Mouse (Mus musculus) ES-E14 (cell line): ENCODE results near the gene Nle1. TPM values are rescaled to one million over a fixed set of nuclear protein-coding genes. Genes with fewer than 3 reads are reported as not detected.

Source experiments
- DNase-seq: peaks from one replicate; pipeline ENCODE4 v3.0.0-alpha.2; 2013; ENCODE audit warnings: low read depth, low spot score
- H3K27ac ChIP-seq: 2 replicates; pipeline ENCODE4 v1.5.1; 2012; ENCODE audit warnings: low read depth, mild to moderate bottlenecking, low read length, moderate library complexity, mixed read lengths; ENCODE audit not compliant: poor library complexity, insufficient read depth, severe bottlenecking
- H3K36me3 ChIP-seq: 2 replicates; pipeline ENCODE4 v1.6.1; 2012; ENCODE audit warnings: mild to moderate bottlenecking, low read length, moderate library complexity, mixed read lengths; ENCODE audit not compliant: control insufficient read depth, poor library complexity, insufficient read depth, severe bottlenecking
- H3K4me1 ChIP-seq, 2 experiments: fragments of 150-350 bp in 1 of 2; sonication (generic) in 1 of 2; 2 replicates each; pipeline ENCODE4 v1.6.1; 2012; ENCODE audit warnings: low read length in 2 of 2, mild to moderate bottlenecking in 1 of 2, mixed read lengths in 1 of 2; ENCODE audit not compliant: control insufficient read depth in 2 of 2, insufficient read depth in 2 of 2, poor library complexity in 1 of 2
- H3K4me3 ChIP-seq, 2 experiments: fragments of 150-350 bp in 1 of 2; sonication (generic) in 1 of 2; 2 replicates each; pipeline ENCODE4 v1.5.1; 2012; ENCODE audit warnings: low read length in 2 of 2, low read depth in 1 of 2, mild to moderate bottlenecking in 1 of 2, mixed read lengths in 1 of 2; ENCODE audit not compliant: insufficient read depth in 1 of 2, poor library complexity in 1 of 2, severe bottlenecking in 1 of 2
- H3K9ac ChIP-seq: 2 replicates; pipeline ENCODE4 v1.6.1; 2012; ENCODE audit warnings: low read depth, mild to moderate bottlenecking, low read length, mixed read lengths; ENCODE audit not compliant: poor library complexity, insufficient read depth, severe bottlenecking
- H3K9me3 ChIP-seq: fragments of 150-350 bp; sonication (generic); 2 replicates; pipeline ENCODE4 v1.6.1; 2012; ENCODE audit warnings: low read depth, mild to moderate bottlenecking, low read length; ENCODE audit not compliant: control insufficient read depth, insufficient read depth
- CHD2 ChIP-seq: IDR thresholded peaks from 2 replicates; pipeline ENCODE4 v1.6.1; 2014; ENCODE audit warnings: mild to moderate bottlenecking, low read depth, low read length, inconsistent platforms
- HCFC1 ChIP-seq: IDR thresholded peaks from 2 replicates; pipeline ENCODE4 v1.6.1; 2012; ENCODE audit warnings: low read length, inconsistent platforms, borderline replicate concordance; ENCODE audit not compliant: insufficient read depth
- MAFK ChIP-seq: IDR thresholded peaks from 2 replicates; pipeline ENCODE4 v1.6.1; 2014; ENCODE audit warnings: mild to moderate bottlenecking, low read depth, low read length, inconsistent platforms; ENCODE audit not compliant: insufficient read depth
- ZC3H11A ChIP-seq: IDR thresholded peaks from 2 replicates; pipeline ENCODE4 v1.6.1; 2012; ENCODE audit warnings: low read depth, mild to moderate bottlenecking, inconsistent platforms, low read length, borderline replicate concordance
- ZNF384 ChIP-seq: IDR thresholded peaks from 2 replicates; pipeline ENCODE4 v1.6.1; 2012; ENCODE audit warnings: low read depth, low read length, inconsistent platforms
- in situ Hi-C, 2 experiments: fragments of 600-800 bp; cut with MboI; formaldehyde crosslinking; loops; one replicate each; pipeline ENCODE4 v1.15.1; 2025; ENCODE audit warnings: low sequenced_read_pairs in 2 of 2, inconsistent platforms in 1 of 2; ENCODE audit not compliant: unreplicated experiment in 2 of 2
- total RNA-seq: library from RNA; depleted of rRNA; stranded (reverse); fragments of 300-350 nt; gene quantifications from 2 replicates; pipeline ENCODE4 v1.2.3, GENCODE M21; 2012

The Nle1 gene
- total RNA-seq, 1 experiment, result 61.5 TPM

GRCm38 (mm10) chr11:82914711-82915352 is 6.6 kb upstream of the Nle1 start:
- DNase-seq, result peak; percentile 76
- Histone ChIP-seq H3K4me3 (peak overlapping the region in 1 of 2 experiments; percentile 40; a peak in 1 of 4 replicates), H3K9ac (no peak overlapping the region), H3K9me3 (no peaks in the 10 kb centered on the region), H3K27ac (no peak overlapping the region), H3K4me1 (peaks cover 0 to 6% of the 10 kb centered on the region in 2 experiments; a peak in 1 of 4 replicates), H3K36me3 (no peaks in the 10 kb centered on the region)
- in situ Hi-C loops, result loop anchor here in 1 of 2 experiments (10.0 kb wide), 1 partner anchor 130 kb away; no protein-coding TSS in a partner anchor
- TF ChIP-seq MAFK, result no peak
- peak; percentile 31; the same call in 1 of the 2 replicates for TF ChIP-seq ZC3H11A

- no peak overlapping the region for H3K9ac ChIP-seq
- peaks cover 0 to 14% of the 10 kb centered on the region in 2 experiments; a peak in 1 of 4 replicates for H3K4me1 ChIP-seq
- TF ChIP-seq ZC3H11A (no peak), ZNF384 (no peak), MAFK (no peak), CHD2 (no peak), HCFC1 (no peak)
- no peaks in the 10 kb centered on the region for H3K9me3 ChIP-seq
- in situ Hi-C loops, result loop anchor here in 1 of 2 experiments (10.0 kb wide), 1 partner anchor 134 kb away; no protein-coding TSS in a partner anchor
- H3K36me3 ChIP-seq, result peaks cover 6% of the 10 kb centered on the region; the same call in 1 of the 2 replicates
- no peak for DNase-seq
- no peak overlapping the region for H3K27ac ChIP-seq
- H3K4me3 ChIP-seq, result no peak overlapping the region
These were observed 2.6 kb upstream of the Nle1 start for GRCm38 (mm10) chr11:82910679-82911389.

GRCm38 (mm10) chr11:82910250-82910649 is 2.0 kb upstream of the Nle1 start, which contains the start of gene Unc45b:
Gene Unc45b (plus strand): TSS chr11:82910550.
- no peak within 1 kb of the TSS for H3K9ac ChIP-seq
- in situ Hi-C loops, result loop anchor here in 1 of 2 experiments (10.0 kb wide), 1 partner anchor 135 kb away; no protein-coding TSS in a partner anchor
- peaks cover 2 to 14% of the 10 kb centered on the region in 2 experiments; a peak in 1 of 4 replicates for H3K4me1 ChIP-seq
- H3K4me3 ChIP-seq, result no peak within 1 kb of the TSS
- no peaks in the 10 kb centered on the region for H3K9me3 ChIP-seq
- H3K36me3 ChIP-seq, result peaks cover 9% of the 10 kb centered on the region
- TF ChIP-seq MAFK (no peak), HCFC1 (no peak), CHD2 (no peak), ZNF384 (no peak), ZC3H11A (no peak)
- no peak for DNase-seq
- H3K27ac ChIP-seq, result no peak within 1 kb of the TSS

- Histone ChIP-seq H3K4me1 (peaks cover 2 to 14% of the 10 kb centered on the region in 2 experiments; a peak in 1 of 4 replicates), H3K9ac (peak overlapping the region; percentile 57), H3K4me3 (peak overlapping the region; percentile 79 to 95; a peak in 3 of 4 replicates), H3K27ac (no peak overlapping the region), H3K36me3 (peaks cover 25% of the 10 kb centered on the region), H3K9me3 (no peaks in the 10 kb centered on the region)
- in situ Hi-C loops, result no loop called here
- TF ChIP-seq MAFK (no peak), CHD2 (no peak), HCFC1 (no peak), ZNF384 (no peak), ZC3H11A (no peak)
- DNase-seq, result no peak
These were observed 388 bp upstream of the Nle1 start for GRCm38 (mm10) chr11:82908608-82908989.
